Mouse (Mus musculus) liver, embryonic 11.5 days (tissue): ENCODE results near the gene Cbfa2t2. TPM values are rescaled to one million over a fixed set of nuclear protein-coding genes. Genes with fewer than 3 reads are reported as not detected.

Experiments
- ATAC-seq: fragments of 200-750 bp; cut with Nextera tagmentation; replicated peaks from 2 replicates; pipeline ENCODE4 v1.8.0; 2017; ENCODE audit warnings: moderate number of reproducible peaks, mild to moderate bottlenecking, moderate TSS enrichment, moderate library complexity; ENCODE audit not compliant: low FRiP score
- DNase-seq: peaks from one replicate; pipeline ENCODE4 v3.0.0-alpha.2; 2017; ENCODE audit warnings: low spot score
- H3K27ac ChIP-seq: fragments of 300-500 bp; sonication (generic); 2 replicates; pipeline ENCODE4 v1.5.1; 2014; ENCODE audit warnings: mild to moderate bottlenecking, low read depth, low read length, control low read depth
- H3K27me3 ChIP-seq: fragments of 300-500 bp; sonication (generic); replicated peaks from 2 replicates; pipeline ENCODE4 v1.6.1; 2014; ENCODE audit warnings: low read length, mixed read lengths; ENCODE audit not compliant: control insufficient read depth, insufficient read depth
- H3K36me3 ChIP-seq: fragments of 300-500 bp; sonication (generic); 2 replicates; pipeline ENCODE4 v1.6.1; 2014; ENCODE audit warnings: mild to moderate bottlenecking, low read length, moderate library complexity, mixed read lengths; ENCODE audit not compliant: control insufficient read depth, insufficient read depth
- H3K4me1 ChIP-seq: fragments of 300-500 bp; sonication (generic); replicated peaks from 2 replicates; pipeline ENCODE4 v1.6.1; 2014; ENCODE audit warnings: low read length, mixed read lengths; ENCODE audit not compliant: control insufficient read depth, insufficient read depth
- H3K4me2 ChIP-seq: fragments of 300-500 bp; sonication (generic); 2 replicates; pipeline ENCODE4 v1.6.1; 2014; ENCODE audit warnings: mild to moderate bottlenecking, control low read depth, moderate library complexity
- H3K4me3 ChIP-seq: fragments of 300-500 bp; sonication (generic); 2 replicates; pipeline ENCODE4 v1.5.1; 2014; ENCODE audit warnings: low read depth, low read length, control low read depth
- H3K9ac ChIP-seq: fragments of 300-500 bp; sonication (generic); 2 replicates; pipeline ENCODE4 v1.6.1; 2014; ENCODE audit warnings: low read depth, low read length, control low read depth
- H3K9me3 ChIP-seq: fragments of 300-500 bp; sonication (generic); 2 replicates; pipeline ENCODE4 v1.6.1; 2016; ENCODE audit warnings: low read length, inconsistent platforms, mixed read lengths; ENCODE audit not compliant: control insufficient read depth
- WGBS: fragments of 180-500 bp; shearing (Covaris S2); extraction: QIAGEN DNeasy Blood & Tissue Kit; methylation state at CpG from one replicate; pipeline ENCODE4 v1.1.7; 2014; 5-methylcytosine and 5-hydroxymethylcytosine counted together
- polyA plus RNA-seq: library from polyadenylated mRNA; unstranded; fragments of >200 nt; fragmentation: Nextera tagmentation; extraction: Ambion mirVana; gene quantifications from 2 replicates; pipeline ENCODE4 v1.2.1, GENCODE M21; 2014

Gene Cbfa2t2
- polyA plus RNA-seq, 1 experiment from 2014 or later: 23.5 TPM

DNA sequence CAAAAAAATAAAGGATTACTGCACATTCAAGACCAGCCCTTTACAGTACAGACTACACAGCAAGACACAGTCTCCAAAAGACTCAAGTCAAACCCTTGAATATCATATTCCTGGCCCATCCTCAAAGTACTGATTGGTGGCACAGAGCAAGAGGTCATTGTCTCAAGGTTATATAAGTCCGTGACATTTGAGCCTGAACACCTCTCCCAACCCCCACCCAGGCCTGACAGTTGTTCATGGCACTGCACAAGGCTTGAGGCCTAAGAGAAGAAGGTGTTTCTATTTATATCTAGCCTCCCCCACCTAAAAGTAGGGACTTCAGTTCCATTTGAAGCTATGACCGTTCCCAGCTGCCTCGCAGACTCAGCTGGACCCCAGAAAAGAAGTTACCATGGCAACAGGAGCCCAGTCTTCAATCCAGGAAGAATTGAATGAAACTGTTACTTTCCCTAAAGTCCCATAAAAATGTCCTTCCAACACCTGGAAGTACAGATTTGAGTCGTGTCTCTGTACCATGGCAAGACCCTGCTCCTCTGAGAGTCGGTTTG, 30.8 kb upstream of the Cbfa2t2 start:
- DNase-seq: no peak

GRCm38 (mm10) chr2:154407063-154407642, 29.1 kb upstream of the Cbfa2t2 start:
- H3K4me2 ChIP-seq: peak overlapping the region; percentile 95
- no peaks in the 10 kb centered on the region for H3K36me3 ChIP-seq
- H3K9me3 ChIP-seq: no peaks in the 10 kb centered on the region
- ATAC-seq: no peak
- no peak overlapping the region for H3K27ac ChIP-seq
- peaks cover 18% of the 10 kb centered on the region for H3K27me3 ChIP-seq
- H3K4me3 ChIP-seq: peak overlapping the region; percentile 71
- no peaks in the 10 kb centered on the region for H3K4me1 ChIP-seq
- peak overlapping the region; percentile 65 for H3K9ac ChIP-seq
- no peak for DNase-seq
- 32% methylated on average over 11 of the region's 11 CpGs for WGBS

More for the DNA sequence above, 30.8 kb upstream of the Cbfa2t2 start:
- no peak overlapping the region for H3K4me3 ChIP-seq
- H3K4me2 ChIP-seq: no peak overlapping the region
- H3K9ac ChIP-seq: no peak overlapping the region
- no peaks in the 10 kb centered on the region for H3K36me3 ChIP-seq
- H3K9me3 ChIP-seq: no peaks in the 10 kb centered on the region
- 71% methylated on average over 5 of the region's 5 CpGs for WGBS
- ATAC-seq: no peak
- H3K27ac ChIP-seq: no peak overlapping the region
- peaks cover 17% of the 10 kb centered on the region for H3K27me3 ChIP-seq
- no peaks in the 10 kb centered on the region for H3K4me1 ChIP-seq

DNA sequence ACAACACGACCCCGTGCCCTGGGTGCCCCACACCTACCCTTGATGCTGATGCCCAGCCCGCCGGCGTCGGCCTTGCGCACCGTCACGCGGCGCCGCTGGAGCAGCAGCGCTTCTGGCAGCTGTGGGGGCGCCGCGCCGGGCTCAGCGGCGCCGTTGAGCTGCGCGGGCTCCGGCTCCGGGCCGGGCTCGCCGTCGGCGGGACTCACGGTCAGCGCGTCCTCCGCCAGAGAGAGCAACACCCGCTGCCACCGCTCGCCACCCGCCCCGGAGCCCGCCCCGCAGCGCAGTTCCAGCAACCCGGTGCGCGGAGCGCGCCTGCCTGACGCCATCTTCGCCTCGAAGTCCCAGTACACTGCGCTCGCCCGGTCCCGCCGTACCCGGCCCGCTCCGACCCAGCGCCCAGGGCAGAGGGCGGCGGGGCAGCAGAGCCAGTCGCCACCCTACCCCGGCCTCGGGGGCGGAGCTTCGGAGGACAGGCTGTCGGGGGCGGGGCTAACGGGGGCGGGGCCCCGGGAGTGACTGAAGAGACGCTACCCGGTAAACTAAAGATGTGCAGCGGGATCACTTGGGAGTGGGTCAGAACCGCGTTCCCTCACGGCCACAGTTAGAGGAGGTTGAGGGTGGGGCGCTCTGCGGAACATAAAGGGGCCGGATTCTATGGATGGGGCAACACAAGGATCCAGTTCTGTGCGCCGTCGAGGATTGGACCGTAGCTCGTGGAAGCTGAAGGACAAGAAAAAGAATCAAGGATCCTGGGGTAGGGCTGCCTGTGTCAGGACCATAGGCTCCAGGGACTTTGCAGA, 28.4 kb upstream of the Cbfa2t2 start, which contains the start of gene Snta1:
Gene Snta1 (minus strand): TSS at position 457 of the 803 bp plus-strand sequence.
- 2% methylated on average over 84 of the region's 84 CpGs for WGBS
- Histone ChIP-seq H3K9ac (peak within 1 kb of the TSS; percentile 65), H3K27ac (no peak within 1 kb of the TSS), H3K9me3 (no peaks in the 10 kb centered on the region), H3K36me3 (no peaks in the 10 kb centered on the region), H3K27me3 (peaks cover 18% of the 10 kb centered on the region), H3K4me3 (peak within 1 kb of the TSS; percentile 71), H3K4me1 (no peaks in the 10 kb centered on the region), H3K4me2 (peak within 1 kb of the TSS; percentile 95)
- ATAC-seq (peak; percentile 94), DNase-seq (peak; percentile 82)

GRCm38 (mm10) chr2:154410355-154410754, 25.9 kb upstream of the Cbfa2t2 start:
- H3K4me2 ChIP-seq: no peak overlapping the region
- H3K4me3 ChIP-seq: no peak overlapping the region
- peaks cover 18% of the 10 kb centered on the region for H3K27me3 ChIP-seq
- H3K9ac ChIP-seq: no peak overlapping the region
- 59% methylated on average over 2 of the region's 2 CpGs for WGBS
- no peak for DNase-seq
- no peaks in the 10 kb centered on the region for H3K4me1 ChIP-seq
- H3K27ac ChIP-seq: no peak overlapping the region
- H3K36me3 ChIP-seq: no peaks in the 10 kb centered on the region
- H3K9me3 ChIP-seq: no peaks in the 10 kb centered on the region
- ATAC-seq: no peak

GRCm38 (mm10) chr2:154412018-154412666, 24.1 kb upstream of the Cbfa2t2 start:
- Histone ChIP-seq H3K4me3 (no peak overlapping the region), H3K4me2 (no peak overlapping the region), H3K27me3 (peaks cover 10% of the 10 kb centered on the region), H3K36me3 (no peaks in the 10 kb centered on the region), H3K9ac (no peak overlapping the region), H3K9me3 (no peaks in the 10 kb centered on the region), H3K27ac (no peak overlapping the region), H3K4me1 (no peaks in the 10 kb centered on the region)
- DNase-seq (no peak), ATAC-seq (no peak)
- 63% methylated on average over 7 of the region's 7 CpGs for WGBS

DNA sequence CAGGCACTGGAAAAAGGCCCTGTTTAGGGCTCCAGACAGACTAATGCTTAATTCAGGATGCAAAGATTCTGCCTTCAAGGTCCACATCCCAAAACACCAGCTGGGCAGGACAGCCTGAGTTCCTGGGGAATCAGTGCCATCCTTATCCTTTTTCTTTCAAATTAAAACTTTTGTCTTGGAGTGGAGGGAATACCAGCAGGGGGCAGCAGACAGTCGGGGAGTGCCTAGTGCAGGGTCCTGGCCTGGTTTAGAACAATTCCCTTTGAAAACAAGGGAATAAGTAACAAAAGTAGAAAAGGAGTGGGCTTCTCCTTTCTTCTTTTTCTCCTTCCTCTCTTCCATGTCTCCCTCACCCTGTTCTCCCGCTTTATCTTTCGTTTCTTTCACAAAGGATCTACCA, 19.2 kb upstream of the Cbfa2t2 start:
- DNase-seq (peak; percentile 63), ATAC-seq (no peak)
- Histone ChIP-seq H3K4me2 (no peak overlapping the region), H3K9ac (no peak overlapping the region), H3K4me1 (no peaks in the 10 kb centered on the region), H3K9me3 (no peaks in the 10 kb centered on the region), H3K36me3 (no peaks in the 10 kb centered on the region), H3K27me3 (no peaks in the 10 kb centered on the region), H3K4me3 (no peak overlapping the region), H3K27ac (no peak overlapping the region)
- WGBS: 21% methylated on average over 3 of the region's 3 CpGs

- DNase-seq (no peak), ATAC-seq (no peak)
- no peaks in the 10 kb centered on the region for H3K27me3 ChIP-seq
- H3K9me3 ChIP-seq: no peaks in the 10 kb centered on the region
- no peak overlapping the region for H3K27ac ChIP-seq
- H3K36me3 ChIP-seq: no peaks in the 10 kb centered on the region
- no peaks in the 10 kb centered on the region for H3K4me1 ChIP-seq
- H3K9ac ChIP-seq: no peak overlapping the region
- H3K4me3 ChIP-seq: no peak overlapping the region
- H3K4me2 ChIP-seq: no peak overlapping the region
- WGBS: 80% methylated on average over 7 of the region's 7 CpGs
These were observed 18.3 kb upstream of the Cbfa2t2 start for GRCm38 (mm10) chr2:154418001-154418400.

DNA sequence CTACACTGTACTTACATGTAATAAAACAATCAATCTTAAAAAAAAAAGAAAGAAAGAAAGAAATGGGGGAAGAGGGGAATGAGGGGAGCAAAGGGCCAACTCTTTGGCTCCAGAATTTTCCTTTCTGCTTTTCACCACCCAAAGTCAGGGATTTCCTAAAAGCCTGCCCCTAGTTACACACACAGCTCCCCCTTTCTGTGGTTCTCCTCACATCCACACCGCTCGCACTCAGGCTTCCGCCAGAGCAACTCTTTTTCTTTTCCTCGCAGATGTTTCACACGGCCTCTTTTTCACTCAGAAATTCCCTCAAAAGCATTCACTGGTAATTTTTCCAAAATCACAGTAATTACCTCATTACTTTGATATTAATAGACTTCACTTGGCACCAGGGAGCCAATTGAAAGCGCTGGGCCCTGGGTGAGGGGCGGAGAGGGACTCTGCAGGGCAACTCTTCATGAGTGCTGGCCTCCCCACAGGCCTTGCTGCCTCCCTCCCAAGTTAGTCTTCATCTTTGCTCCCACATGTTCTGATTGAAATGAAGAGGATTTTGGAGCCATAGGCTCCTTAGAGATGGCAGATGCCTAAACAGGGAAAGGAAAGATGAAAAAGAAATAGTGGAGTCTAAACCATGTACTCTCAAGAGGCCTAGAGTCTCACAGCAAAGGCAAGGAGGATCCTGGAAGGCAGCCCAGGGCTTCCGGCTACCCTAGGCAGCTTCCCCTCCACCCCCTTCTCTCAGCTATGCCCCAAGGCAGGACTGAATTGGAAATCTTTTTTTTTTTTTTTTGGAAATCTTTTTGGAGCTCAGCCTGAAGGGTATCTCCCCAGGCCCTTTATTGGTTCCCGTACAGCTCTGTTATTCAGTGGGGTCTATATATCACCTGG, 16.4 kb upstream of the Cbfa2t2 start:
- DNase-seq: no peak
- no peaks in the 10 kb centered on the region for H3K36me3 ChIP-seq
- no peaks in the 10 kb centered on the region for H3K4me1 ChIP-seq
- no peaks in the 10 kb centered on the region for H3K9me3 ChIP-seq
- H3K27ac ChIP-seq: no peak overlapping the region
- no peak overlapping the region for H3K4me2 ChIP-seq
- no peak overlapping the region for H3K4me3 ChIP-seq
- H3K27me3 ChIP-seq: no peaks in the 10 kb centered on the region; the same call in 1 of the 2 replicates
- ATAC-seq: no peak
- 89% methylated on average over 9 of the region's 9 CpGs for WGBS
- no peak overlapping the region for H3K9ac ChIP-seq
